Mouse (Mus musculus) olfactory bulb, adult 2 months (tissue): Measurements from ENCODE around the gene B3gnt8.

ENCODE experiments used
- CTCF ChIP-seq: fragments of 200-500 bp; IDR thresholded peaks from 2 replicates; pipeline ENCODE4 v1.5.1; 2012; ENCODE audit warnings: low read depth, mild to moderate bottlenecking, low read length, moderate library complexity; ENCODE audit not compliant: insufficient read depth
- POLR2A ChIP-seq: fragments of 200-500 bp; IDR thresholded peaks from 2 replicates; pipeline ENCODE4 v1.6.1; 2012; ENCODE audit warnings: mild to moderate bottlenecking, low read depth, low read length, moderate library complexity; ENCODE audit not compliant: insufficient read depth

- no peak for TF ChIP-seq POLR2A
- no peak for TF ChIP-seq CTCF
Measured at GRCm38 (mm10) chr7:25683474-25684180, 57.2 kb downstream of the B3gnt8 start.
